Mouse (Mus musculus): ENCODE measurements around the gene Tpcn1.

The Tpcn1 gene

GRCm38 (mm10) chr5:120588569-120589094 lies at the start of gene Tpcn1, which contains the start of gene Iqcd:
TSS of gene Tpcn1 (minus strand) at chr5:120588673.
TSS of gene Iqcd (plus strand) at chr5:120589016.
- DNase-seq (ENCODE audit: low read depth, low spot score), result peak; percentile 99

- DNase-seq (ENCODE audit: low read depth, low spot score), result no peak
These were observed 47.2 kb upstream of the Tpcn1 start for GRCm38 (mm10) chr5:120635633-120636032.

DNA sequence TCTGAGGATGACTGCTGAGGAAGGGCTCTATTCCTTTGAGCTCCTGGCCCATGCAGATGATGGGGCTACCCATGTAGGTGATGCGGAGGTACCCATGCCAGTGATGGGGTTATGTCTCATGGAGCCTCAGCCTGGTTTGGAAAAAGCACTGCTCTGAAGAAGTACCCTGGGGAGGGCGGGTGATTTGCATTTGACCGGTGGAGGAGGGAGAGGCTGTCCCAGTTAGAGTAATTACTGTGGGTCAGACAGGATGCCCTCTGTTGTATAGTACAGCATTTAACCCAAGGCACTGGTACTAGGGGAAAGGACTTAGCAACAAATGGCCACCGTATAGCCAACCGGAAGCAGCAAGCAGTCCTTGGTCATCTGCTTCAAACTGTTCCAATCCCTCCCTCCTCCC lies 46.4 kb upstream of the Tpcn1 start:
- DNase-seq (ENCODE audit: low read depth, low spot score), result no peak

- DNase-seq (ENCODE audit: low read depth, low spot score), result no peak
These were observed 45.7 kb upstream of the Tpcn1 start, which contains the start of gene Cfap73 for GRCm38 (mm10) chr5:120634131-120634530. TSS of gene Cfap73 (minus strand) at chr5:120634235.

- no peak for DNase-seq (ENCODE audit: low read depth, low spot score)
These were observed 43.4 kb upstream of the Tpcn1 start for GRCm38 (mm10) chr5:120631892-120632291.

- DNase-seq (ENCODE audit: low read depth, low spot score), result no peak
These were observed 42.7 kb upstream of the Tpcn1 start for GRCm38 (mm10) chr5:120631128-120631527.

DNA sequence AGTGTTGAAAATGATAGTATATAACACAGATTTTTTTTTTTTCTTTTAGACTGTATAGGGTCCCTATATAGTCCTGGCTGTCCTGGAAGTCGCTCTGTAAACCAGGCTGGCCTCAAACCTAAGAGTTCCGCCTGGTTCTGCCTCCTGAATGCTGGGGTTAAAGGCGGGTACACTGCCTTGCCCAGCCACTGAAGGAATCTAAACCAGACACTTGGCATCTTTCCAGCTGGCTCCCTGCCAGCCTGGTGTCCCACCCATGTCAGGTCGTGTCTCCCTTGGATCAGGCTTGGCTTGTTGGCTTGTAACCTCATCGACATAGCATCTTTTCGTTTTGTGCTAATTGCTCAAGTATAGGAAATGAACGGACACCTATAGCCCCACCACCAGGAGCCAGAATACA lies 40.2 kb upstream of the Tpcn1 start:
- DNase-seq (ENCODE audit: low read depth, low spot score), result no peak

- DNase-seq (ENCODE audit: low read depth, low spot score), result no peak
These were observed 39.2 kb upstream of the Tpcn1 start for GRCm38 (mm10) chr5:120627515-120628300.

DNA sequence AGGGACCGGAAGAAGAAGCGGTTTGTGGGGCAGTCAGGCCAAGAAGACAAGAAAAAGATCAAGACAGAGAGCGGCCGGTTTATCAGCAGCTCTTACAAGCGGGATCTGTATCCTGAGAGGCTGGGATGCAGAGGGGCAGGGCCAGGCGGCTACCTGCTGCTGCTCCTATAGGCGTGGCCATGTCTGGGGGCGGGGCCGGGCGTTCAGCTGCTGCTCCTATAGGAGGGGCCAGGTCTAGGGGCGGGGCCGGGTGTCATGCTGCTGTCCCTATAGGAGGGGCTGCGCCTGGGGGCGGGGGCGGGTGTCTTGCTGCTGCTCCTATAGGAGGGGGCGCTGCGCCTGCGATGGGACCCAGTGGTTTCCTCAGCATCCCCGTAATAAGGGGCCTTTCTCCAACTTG lies 37.9 kb upstream of the Tpcn1 start:
- peak; percentile 45 for DNase-seq (ENCODE audit: low read depth, low spot score)

- no peak for DNase-seq (ENCODE audit: low read depth, low spot score)
These were observed 36.0 kb upstream of the Tpcn1 start for GRCm38 (mm10) chr5:120624427-120624826.

- peak; percentile 81 for DNase-seq (ENCODE audit: low read depth, low spot score)
These were observed 33.9 kb upstream of the Tpcn1 start for GRCm38 (mm10) chr5:120622198-120622851.

GRCm38 (mm10) chr5:120621846-120622197 lies 33.3 kb upstream of the Tpcn1 start:
- DNase-seq (ENCODE audit: low read depth, low spot score), result no peak

GRCm38 (mm10) chr5:120621078-120621765 lies 32.7 kb upstream of the Tpcn1 start:
- peak; percentile 79 for DNase-seq (ENCODE audit: low read depth, low spot score)

- DNase-seq (ENCODE audit: low read depth, low spot score), result peak; percentile 88
These were observed 32.1 kb upstream of the Tpcn1 start for GRCm38 (mm10) chr5:120620375-120621077.

DNA sequence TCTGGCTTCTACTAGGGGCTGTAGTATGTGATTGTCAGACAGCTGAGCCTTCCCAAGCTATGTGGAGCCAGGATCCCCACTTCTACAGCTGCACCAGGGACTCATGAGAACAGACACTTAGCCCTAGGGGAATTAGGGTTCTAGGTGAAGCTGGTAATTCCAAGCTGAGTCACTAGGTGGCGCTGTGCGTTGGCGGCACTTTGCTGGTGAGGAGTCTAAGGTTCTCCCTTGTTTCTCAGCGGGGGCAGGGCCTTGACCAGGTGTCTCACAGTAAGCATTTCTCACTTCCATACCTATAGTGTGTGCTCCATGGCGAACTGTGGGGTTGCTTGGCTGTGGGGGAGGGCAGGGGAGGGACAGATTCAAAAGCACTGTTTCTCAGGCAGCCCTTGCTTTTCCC lies 30.7 kb upstream of the Tpcn1 start:
- DNase-seq (ENCODE audit: low read depth, low spot score), result peak; percentile 71

- no peak for DNase-seq (ENCODE audit: low read depth, low spot score)
These were observed 30.3 kb upstream of the Tpcn1 start for GRCm38 (mm10) chr5:120618778-120619177.

DNA sequence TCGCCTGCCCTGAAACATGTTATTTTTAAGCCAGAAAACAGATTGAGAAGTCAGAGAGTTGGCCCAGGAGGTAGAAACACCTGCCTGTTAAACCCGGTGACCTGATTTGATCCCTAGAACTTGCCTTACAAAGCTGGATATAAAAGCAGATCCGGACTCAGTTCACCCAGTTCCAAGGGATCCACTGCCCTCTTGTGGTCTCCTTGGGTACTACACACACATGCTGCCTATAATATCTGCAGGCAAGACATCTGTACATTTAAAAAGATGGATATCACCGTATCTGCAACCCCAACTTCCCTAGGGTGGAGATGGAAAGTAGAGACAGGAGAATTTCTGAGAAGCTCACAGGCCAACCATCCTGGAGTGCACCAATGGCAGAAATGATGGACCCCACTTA lies 27.4 kb upstream of the Tpcn1 start:
- peak; percentile 65 for DNase-seq (ENCODE audit: low read depth, low spot score)

GRCm38 (mm10) chr5:120612822-120613604 lies 24.5 kb upstream of the Tpcn1 start:
- peak; percentile 100 for DNase-seq (ENCODE audit: low read depth, low spot score)

DNA sequence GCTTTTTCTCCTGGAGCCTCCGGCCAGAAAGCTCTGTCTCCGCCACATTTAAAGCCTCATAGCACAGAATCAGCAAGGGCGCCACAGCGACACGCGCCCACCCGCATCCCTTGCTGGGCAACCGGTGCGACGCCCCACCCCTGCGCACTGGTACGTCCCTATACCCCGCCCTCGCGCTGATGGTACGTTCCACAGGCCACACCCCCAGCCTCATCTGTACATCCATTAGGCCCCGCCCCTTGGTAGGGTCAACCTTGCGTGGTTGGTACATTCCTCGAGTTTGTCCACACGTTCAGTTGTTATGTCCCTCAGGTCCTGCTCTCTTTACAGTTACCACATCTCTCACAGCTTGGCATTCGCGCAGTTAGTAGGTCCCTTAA lies 24.0 kb upstream of the Tpcn1 start, which contains the start of the genes Rita1 and Ddx54:
Gene Rita1 (minus strand): TSS at position 148 of the 380 bp plus-strand sequence.
Gene Ddx54 (plus strand): TSS at position 298 of the 380 bp plus-strand sequence.
- no peak for DNase-seq (ENCODE audit: low read depth, low spot score)

DNA sequence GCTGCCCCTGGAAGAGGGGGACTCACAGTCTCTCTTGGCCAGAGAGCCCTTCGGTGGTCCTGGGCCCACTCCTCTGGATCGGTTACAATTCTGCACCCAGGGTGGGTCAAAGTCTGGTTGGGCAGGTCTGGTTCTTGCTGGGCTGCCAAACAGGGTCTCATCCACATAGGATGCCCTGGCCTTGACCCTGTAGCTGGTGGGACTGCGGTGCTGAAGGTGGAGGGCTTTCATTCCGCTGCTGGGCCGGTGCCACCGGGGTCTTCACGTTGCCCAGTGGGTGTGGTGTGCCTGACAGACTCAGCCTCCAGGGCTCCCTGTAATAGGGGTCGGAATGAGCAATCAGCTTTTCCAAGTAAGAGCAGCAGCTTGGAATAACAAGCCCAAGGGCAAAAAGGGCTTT lies 22.9 kb upstream of the Tpcn1 start:
- no peak for DNase-seq (ENCODE audit: low read depth, low spot score)

- no peak for DNase-seq (ENCODE audit: low read depth, low spot score)
These were observed 22.4 kb upstream of the Tpcn1 start for GRCm38 (mm10) chr5:120610906-120611305.

All from CD4-positive helper T cell, adult 2 months (primary cell).